Mouse (Mus musculus) macrophage (primary cell): ENCODE measurements around the gene Ccdc159. TPM values are rescaled to one million over a fixed set of nuclear protein-coding genes. Genes with fewer than 3 reads are reported as not detected.

Experiments used
- H3K27ac ChIP-seq: fragments of 350-480 bp; formaldehyde crosslinking; 2 replicates; pipeline ENCODE4 v1.9.0; 2021
- H3K36me3 ChIP-seq: fragments of 350-480 bp; formaldehyde crosslinking; 2 replicates; pipeline ENCODE4 v1.9.0; 2021; ENCODE audit errors: inconsistent target
- H3K4me3 ChIP-seq: fragments of 350-480 bp; formaldehyde crosslinking; 2 replicates; pipeline ENCODE4 v1.9.0; 2021; ENCODE audit errors: inconsistent target
- H3K79me2 ChIP-seq: fragments of 350-480 bp; formaldehyde crosslinking; 2 replicates; pipeline ENCODE4 v1.9.0; 2021; ENCODE audit errors: inconsistent target
- WGBS: methylation state at CpG from one replicate; pipeline ENCODE4 v1.1.7; 2026; ENCODE audit warnings: inconsistent platforms; ENCODE audit not compliant: missing documents; 5-methylcytosine and 5-hydroxymethylcytosine counted together
- polyA plus RNA-seq: library from polyadenylated mRNA; stranded (reverse); fragments of 250-400 nt; gene quantifications from 3 replicates; pipeline ENCODE4 v1.2.4, GENCODE M21; 2018; ENCODE audit warnings: inconsistent platforms
- total RNA-seq, 78 experiments: library from RNA; depleted of rRNA; stranded (reverse); fragments of 250-400 nt; gene quantifications; 1 replicate in 9 of 78; 2 replicates in 24 of 78; 3 replicates in 43 of 78; 4 replicates in 2 of 78; pipeline ENCODE4 v1.2.4; 2018; ENCODE audit warnings: inconsistent platforms in 56 of 78

The Ccdc159 gene
- total RNA-seq (2018; cell fraction: chromatin; rRNA removed), result 10 to 100 TPM in 20 of 26 experiments, 1 to 10 TPM in 6; 7.1 to 19.0 (median 12.5) TPM
- 1 to 10 TPM in 13 of 26 experiments, under 1 TPM in 13; 0.62 to 1.6 (median 1.0) TPM for total RNA-seq (2018; cell fraction: cytosol; rRNA removed)
- total RNA-seq (2018; cell fraction: nucleus; rRNA removed), result 10 to 100 TPM in 1 of 26 experiments, 1 to 10 TPM in 25; 1.4 to 11.4 (median 4.2) TPM
- 0.63 to 1.3 TPM (median 1.1 TPM) in 3 replicates for polyA plus RNA-seq

DNA sequence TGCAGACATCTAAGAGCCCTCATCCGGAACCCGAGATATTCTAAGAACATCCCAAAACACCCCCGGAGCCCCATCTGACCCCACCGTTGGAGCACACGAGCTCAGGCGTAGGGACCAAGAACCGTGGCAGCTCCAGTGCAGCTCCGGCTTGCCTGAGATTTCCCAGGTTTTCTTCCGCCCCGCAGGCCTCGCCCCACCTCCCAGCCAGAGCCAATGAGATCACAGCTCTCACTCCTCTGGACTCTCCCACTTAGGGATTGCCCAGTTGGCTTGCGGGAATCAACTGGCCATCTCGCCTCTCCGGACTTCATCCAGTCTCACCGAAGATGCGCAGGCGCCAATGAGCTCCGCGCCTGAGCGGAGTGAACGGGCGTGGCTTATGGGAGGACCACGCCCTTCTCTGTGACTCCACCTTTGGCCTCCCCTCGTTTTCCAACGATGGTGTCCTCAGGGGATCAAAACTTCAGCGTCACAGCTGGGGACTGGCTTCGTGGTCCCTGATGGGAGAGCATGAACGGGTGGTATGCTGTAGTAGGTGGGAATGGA is at the start of gene Ccdc159, which contains the start of gene Tmem205:
Gene Ccdc159, plus strand, starts transcription at position 264 of the 546 bp plus-strand sequence.
Gene Tmem205, minus strand, starts transcription at position 349 of the 546 bp plus-strand sequence.
- Histone ChIP-seq H3K4me3 (peak within 1 kb of the TSS; percentile 73), H3K27ac (peak within 1 kb of the TSS; percentile 75), H3K36me3 (no peaks in the 10 kb centered on the region), H3K79me2 (peaks cover 11% of the 10 kb centered on the region; the same call in 1 of the 2 replicates)
- WGBS, result under 1% methylated on average over 28 of the region's 28 CpGs

- Histone ChIP-seq H3K36me3 (no peaks in the 10 kb centered on the region), H3K4me3 (no peak overlapping the region), H3K79me2 (no peaks in the 10 kb centered on the region), H3K27ac (no peak overlapping the region)
- WGBS, result 50% methylated on average over 3 of the region's 3 CpGs
Observed at GRCm38 (mm10) chr9:21889229-21889628, 38.0 kb upstream of the Ccdc159 start.

DNA sequence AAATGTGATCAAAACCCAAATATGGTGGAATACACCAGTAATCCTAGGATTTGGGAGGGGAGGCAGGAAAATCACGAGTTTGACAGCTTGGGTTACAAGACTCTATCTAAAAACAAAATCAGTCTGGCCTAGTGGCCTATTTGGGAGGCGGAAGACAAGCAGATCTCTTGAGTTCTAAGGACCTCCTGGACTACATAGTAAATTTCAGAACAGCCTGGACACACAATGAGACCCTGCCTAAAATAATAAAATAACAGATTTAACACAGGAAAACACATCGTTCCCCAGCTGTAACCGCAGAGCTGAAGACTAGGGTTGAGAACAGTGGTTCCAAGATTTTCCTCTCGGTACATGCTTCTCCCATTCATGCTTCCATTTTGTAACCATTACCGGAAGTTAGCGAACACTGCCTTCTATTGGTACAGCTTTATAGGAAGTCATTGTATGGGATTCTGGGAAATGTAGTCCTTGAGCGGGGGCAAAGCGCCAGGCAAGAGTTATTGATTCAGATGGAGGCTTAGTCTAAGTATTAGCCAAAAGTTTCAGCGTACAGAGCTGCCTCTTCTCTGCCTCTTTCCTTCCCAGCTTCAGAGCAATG is 25.9 kb upstream of the Ccdc159 start:
- Histone ChIP-seq H3K4me3 (peak overlapping the region; percentile 37), H3K27ac (no peak overlapping the region), H3K36me3 (no peaks in the 10 kb centered on the region), H3K79me2 (no peaks in the 10 kb centered on the region)
- WGBS, result 16% methylated on average over 10 of the region's 10 CpGs

DNA sequence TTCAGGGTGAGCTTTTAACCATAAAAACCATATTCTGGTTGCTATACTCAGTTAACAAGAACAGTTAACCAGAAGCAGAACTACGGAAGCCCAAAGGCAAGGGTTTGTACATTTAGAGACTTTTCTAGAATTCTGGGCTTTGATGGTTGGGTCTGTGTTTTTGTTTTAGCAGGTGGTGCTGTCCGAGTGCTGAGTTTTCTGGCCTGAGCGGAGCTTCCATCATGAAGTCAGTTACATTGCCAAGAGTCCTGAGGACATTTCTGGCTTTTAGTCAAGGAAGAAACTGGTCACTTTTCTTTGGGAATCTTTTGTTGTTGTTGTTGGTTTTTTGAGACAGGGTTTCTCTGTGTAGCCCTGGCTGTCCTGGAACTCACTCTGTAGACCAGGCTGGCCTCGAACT is 23.2 kb upstream of the Ccdc159 start:
- Histone ChIP-seq H3K36me3 (no peaks in the 10 kb centered on the region), H3K27ac (no peak overlapping the region), H3K79me2 (no peaks in the 10 kb centered on the region), H3K4me3 (no peak overlapping the region)
- 89% methylated on average over 4 of the region's 4 CpGs for WGBS

DNA sequence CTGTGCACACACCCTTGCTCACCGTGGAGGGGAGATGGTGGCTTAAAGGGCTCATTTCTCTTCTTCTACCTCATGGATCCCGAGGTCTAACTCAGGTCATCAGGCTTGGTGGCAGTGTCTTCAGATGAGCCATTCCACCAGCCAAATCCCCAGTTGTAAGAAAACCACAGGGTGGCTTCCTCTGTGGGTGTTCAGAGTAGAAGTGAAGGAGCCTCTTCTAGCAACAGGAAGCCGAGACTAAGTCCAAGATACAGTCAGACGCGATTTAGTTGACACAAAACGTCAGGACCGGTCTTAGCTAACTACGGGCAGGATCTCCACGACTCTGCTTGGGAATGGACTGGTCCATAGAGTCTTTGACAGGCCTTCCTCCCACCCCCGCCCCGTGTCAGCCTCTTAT is 19.1 kb upstream of the Ccdc159 start:
- no peak overlapping the region for H3K27ac ChIP-seq
- H3K79me2 ChIP-seq, result no peaks in the 10 kb centered on the region
- H3K36me3 ChIP-seq, result no peaks in the 10 kb centered on the region
- 24% methylated on average over 11 of the region's 11 CpGs for WGBS
- no peak overlapping the region for H3K4me3 ChIP-seq

GRCm38 (mm10) chr9:21909474-21910223 is 17.6 kb upstream of the Ccdc159 start:
- Histone ChIP-seq H3K4me3 (no peak overlapping the region), H3K27ac (0 out of 2 replicates have a peak overlapping the region, but pooled peaks have one; percentile 12), H3K79me2 (no peaks in the 10 kb centered on the region), H3K36me3 (no peaks in the 10 kb centered on the region; the same call in 1 of the 2 replicates)
- WGBS, result 50% methylated on average over 10 of the region's 10 CpGs

DNA sequence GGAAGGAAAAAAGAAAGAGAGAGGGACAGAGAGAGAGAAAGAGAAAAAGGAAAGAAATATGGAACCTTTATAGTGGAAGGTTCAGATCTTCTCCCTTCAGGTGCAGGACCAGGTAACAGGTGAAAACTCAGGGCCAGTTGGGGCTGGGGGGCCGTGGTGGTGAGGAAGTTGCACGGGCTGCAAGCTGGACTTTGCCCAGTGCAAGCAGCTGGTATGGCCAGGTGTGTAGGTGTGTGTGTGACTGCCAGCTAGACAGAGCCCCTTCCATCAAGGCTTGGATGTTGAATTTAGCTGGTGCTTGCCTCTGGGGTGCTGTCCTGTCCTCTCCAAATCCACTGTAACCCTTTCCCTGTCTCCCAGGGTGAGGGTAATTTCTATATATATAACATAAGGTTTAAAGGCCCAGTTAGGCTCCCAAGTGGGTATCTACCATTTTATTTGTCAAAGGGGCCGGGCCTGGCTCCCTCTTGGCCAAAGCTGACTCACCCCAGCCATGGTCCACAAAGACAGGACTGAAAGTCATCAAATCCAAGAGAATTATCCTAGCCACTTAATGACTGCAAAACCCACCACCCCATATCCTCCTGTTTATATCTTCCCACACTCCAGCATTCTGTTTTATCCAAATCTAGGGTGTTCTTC is 10.3 kb upstream of the Ccdc159 start:
- Histone ChIP-seq H3K4me3 (peak overlapping the region; percentile 45), H3K36me3 (no peaks in the 10 kb centered on the region; the same call in 1 of the 2 replicates), H3K27ac (no peak overlapping the region), H3K79me2 (no peaks in the 10 kb centered on the region)
- 76% methylated on average over 3 of the region's 3 CpGs for WGBS

GRCm38 (mm10) chr9:21917493-21918034 is 9.7 kb upstream of the Ccdc159 start:
- WGBS, result 0% methylated on average over 33 of the region's 35 CpGs
- Histone ChIP-seq H3K4me3 (peak overlapping the region; percentile 45), H3K79me2 (no peaks in the 10 kb centered on the region), H3K36me3 (no peaks in the 10 kb centered on the region; the same call in 1 of the 2 replicates), H3K27ac (no peak overlapping the region)

DNA sequence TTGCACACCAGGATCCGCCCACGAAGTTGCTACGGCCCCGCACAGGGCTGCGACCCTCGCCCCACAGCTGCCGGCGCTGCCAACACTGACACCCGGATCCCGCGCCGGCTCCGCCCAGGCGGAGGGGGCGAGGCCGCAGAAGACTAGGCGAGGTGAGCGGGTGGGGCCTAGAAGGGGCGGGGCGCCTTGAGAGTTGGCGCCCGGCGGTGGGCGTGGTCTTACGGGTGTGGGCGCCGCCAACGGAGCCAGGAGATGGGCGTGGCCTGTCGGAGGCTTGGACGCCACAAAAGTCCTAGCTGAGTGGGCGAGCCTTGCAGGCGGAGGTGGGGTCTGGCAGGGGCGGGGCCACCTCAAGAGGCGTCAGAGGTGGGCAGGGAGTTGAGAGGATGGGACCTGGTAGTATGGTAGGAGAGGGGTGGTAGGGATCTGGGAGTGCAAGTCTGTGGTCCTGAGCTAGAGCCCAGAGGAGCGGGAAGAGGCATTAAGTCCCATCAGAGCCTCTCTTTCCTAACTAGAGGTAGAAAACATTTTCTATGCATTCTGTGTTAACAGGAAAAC is 9.2 kb upstream of the Ccdc159 start, which contains the start of gene Rab3d:
Gene Rab3d, minus strand, starts transcription at position 158 of the 558 bp plus-strand sequence.
- H3K4me3 ChIP-seq, result peak within 1 kb of the TSS; percentile 45
- no peaks in the 10 kb centered on the region for H3K79me2 ChIP-seq
- H3K36me3 ChIP-seq, result no peaks in the 10 kb centered on the region; the same call in 1 of the 2 replicates
- under 1% methylated on average over 35 of the region's 36 CpGs for WGBS
- H3K27ac ChIP-seq, result no peak within 1 kb of the TSS

DNA sequence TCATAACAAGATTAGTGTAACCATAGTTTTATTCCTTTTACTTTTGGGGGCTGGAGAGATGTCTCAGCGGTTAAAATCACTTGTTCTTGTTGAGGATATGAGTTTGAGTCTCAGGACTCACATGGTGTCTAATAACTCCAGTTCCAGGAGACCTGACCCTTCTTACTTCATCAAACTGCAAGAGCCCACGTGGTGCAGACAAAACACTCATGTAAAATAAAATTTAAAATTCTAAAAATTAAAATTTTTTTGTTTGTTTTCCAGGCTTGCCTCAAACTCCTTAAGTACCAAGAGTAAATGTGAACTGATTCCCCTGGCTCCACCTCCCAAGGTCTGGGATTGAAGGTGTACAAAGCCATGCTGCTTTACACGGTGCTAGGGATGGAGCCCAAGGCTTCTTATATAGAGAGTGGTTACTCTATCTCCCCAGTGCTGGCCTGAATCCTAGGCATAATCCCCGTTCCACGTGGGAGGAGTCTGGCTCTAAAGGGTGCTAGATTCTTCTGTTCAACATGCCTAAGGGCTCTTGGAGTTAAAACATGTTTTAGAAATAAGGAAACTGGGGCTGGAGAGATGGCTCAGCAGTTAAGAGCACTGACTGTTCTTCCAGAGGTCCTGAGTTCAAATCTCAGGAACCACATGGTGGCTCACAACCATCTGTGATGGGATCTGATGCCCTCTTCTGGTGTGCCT is 8.4 kb upstream of the Ccdc159 start:
- H3K36me3 ChIP-seq, result no peaks in the 10 kb centered on the region; the same call in 1 of the 2 replicates
- H3K27ac ChIP-seq, result no peak overlapping the region
- no peaks in the 10 kb centered on the region for H3K79me2 ChIP-seq
- 54% methylated on average over 5 of the region's 5 CpGs for WGBS
- H3K4me3 ChIP-seq, result no peak overlapping the region

DNA sequence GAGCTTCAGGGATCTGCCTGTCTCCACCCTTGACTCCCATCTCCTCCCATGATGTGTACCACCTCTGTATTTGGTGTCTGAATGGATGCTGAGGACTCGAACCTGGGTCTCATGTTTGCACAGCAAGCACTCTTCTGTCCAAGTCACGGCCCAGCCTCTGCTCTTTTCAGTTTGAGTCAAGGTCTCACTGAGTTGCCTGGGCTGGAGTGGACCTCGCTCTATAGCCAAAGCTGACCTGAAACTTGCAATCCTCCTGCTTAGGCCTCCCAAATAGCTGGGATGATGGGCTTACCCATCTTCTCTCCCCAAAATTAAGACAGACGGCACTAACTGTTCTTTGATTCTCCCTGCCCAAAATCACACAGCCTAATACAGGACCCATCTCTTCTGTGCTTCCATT is 4.2 kb upstream of the Ccdc159 start:
- no peak overlapping the region for H3K4me3 ChIP-seq
- H3K36me3 ChIP-seq, result no peaks in the 10 kb centered on the region
- peaks cover 11% of the 10 kb centered on the region; the same call in 1 of the 2 replicates for H3K79me2 ChIP-seq
- no peak overlapping the region; the same call in 1 of the 2 replicates for H3K27ac ChIP-seq
- 95% methylated on average over 4 of the region's 4 CpGs for WGBS

DNA sequence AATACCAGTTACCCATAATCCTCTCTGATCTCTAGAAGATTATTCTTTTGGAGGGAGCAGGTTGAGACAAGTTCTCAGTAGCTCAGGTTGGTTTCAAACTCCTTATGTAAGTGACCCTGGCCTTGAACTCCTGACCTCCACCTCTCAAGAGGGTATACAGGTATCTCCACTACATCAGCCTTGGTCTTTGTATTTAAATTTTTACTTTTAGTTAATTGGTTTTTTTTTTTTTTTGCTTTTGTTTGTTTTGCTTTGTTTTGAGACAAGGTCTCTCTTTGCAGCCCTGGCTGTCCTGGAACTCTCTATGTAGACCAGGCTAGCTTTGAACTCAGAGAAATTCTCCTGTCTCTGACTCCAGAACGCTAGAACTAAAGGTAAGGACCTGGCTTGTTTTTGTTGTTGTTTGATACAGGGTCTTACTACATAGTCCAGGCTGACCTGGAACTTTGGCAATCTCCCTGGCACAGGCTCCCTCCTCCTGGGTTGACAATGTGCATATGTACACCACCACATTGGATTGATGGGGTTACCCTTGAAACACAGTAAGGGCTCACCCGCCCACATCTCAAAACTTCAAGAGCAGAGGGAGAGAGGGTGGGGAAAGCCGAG is 3.7 kb upstream of the Ccdc159 start:
- no peaks in the 10 kb centered on the region for H3K36me3 ChIP-seq
- H3K4me3 ChIP-seq, result no peak overlapping the region
- H3K79me2 ChIP-seq, result peaks cover 11% of the 10 kb centered on the region; the same call in 1 of the 2 replicates
- 20% methylated on average over 3 of the region's 3 CpGs for WGBS
- H3K27ac ChIP-seq, result peak overlapping the region; percentile 21

DNA sequence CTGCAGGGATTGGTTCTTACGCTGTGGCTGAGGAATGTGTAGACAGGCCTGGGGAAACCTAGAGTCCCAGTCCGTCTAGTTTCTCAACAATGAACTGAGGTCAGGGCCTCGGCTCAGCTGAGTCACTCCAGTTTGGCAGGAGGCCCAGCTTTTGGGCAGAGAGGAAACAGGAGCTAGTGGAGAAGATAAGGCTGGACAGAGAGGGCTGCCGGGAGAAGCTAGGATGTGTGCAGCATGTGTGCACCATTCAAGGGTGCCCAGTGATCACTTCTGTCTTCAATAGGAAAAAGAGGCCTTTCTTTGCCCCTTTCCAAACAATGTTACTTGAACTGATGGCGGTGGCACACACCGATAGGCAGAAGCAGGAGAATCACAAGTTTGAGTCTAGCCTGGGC is 3.2 kb upstream of the Ccdc159 start:
- H3K4me3 ChIP-seq, result no peak overlapping the region
- H3K79me2 ChIP-seq, result peaks cover 11% of the 10 kb centered on the region; the same call in 1 of the 2 replicates
- H3K27ac ChIP-seq, result peak overlapping the region; percentile 21
- WGBS, result 15% methylated on average over 6 of the region's 6 CpGs
- no peaks in the 10 kb centered on the region for H3K36me3 ChIP-seq
